Mouse (Mus musculus) hematopoietic stem cell, adult 5-6 weeks (primary cell): ENCODE results near the gene Maats1. TPM values are rescaled to one million over a fixed set of nuclear protein-coding genes. Genes with fewer than 3 reads are reported as not detected.

Experiments
- ATAC-seq, 2 experiments: fragments of 125-278 bp in 1 of 2; replicated peaks in 1 of 2; 2 replicates each; pipeline ENCODE4 v1.8.0; 2016 to 2017; ENCODE audit warnings: inconsistent platforms in 2 of 2, mild to moderate bottlenecking in 2 of 2, moderate number of reproducible peaks in 2 of 2, low read depth in 1 of 2, moderate TSS enrichment in 1 of 2; ENCODE audit not compliant: low FRiP score in 2 of 2, poor library complexity in 2 of 2, severe bottlenecking in 2 of 2, insufficient read depth in 1 of 2, low TSS enrichment in 1 of 2
- total RNA-seq: library from RNA; stranded (forward); fragments of 172-1452, 232-1000 nt; gene quantifications from 2 replicates; pipeline ENCODE4 v1.2.3, GENCODE M21; 2017

The Maats1 gene
- total RNA-seq, 1 experiment from 2014 or later = not detected

DNA sequence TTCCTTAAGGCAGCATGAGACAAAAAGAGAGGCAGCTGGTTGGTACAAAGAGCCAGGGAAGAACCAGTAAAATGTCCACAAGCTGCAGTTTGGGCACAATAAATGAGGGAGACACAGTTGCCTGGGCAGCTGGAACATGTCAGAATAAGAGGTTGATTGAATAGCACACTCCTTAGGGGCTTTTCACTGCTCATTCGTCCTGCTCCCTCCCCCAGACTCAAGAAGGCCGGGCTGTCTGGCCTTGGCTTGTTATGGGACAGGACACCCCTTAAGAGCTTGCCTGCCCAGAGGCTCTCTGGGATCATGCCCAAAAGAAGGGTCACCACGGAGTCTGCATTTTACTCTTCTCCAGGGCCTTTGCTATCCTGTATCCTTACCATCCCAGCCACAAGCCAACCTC, 58.6 kb downstream of the Maats1 start:
- ATAC-seq = no peak

DNA sequence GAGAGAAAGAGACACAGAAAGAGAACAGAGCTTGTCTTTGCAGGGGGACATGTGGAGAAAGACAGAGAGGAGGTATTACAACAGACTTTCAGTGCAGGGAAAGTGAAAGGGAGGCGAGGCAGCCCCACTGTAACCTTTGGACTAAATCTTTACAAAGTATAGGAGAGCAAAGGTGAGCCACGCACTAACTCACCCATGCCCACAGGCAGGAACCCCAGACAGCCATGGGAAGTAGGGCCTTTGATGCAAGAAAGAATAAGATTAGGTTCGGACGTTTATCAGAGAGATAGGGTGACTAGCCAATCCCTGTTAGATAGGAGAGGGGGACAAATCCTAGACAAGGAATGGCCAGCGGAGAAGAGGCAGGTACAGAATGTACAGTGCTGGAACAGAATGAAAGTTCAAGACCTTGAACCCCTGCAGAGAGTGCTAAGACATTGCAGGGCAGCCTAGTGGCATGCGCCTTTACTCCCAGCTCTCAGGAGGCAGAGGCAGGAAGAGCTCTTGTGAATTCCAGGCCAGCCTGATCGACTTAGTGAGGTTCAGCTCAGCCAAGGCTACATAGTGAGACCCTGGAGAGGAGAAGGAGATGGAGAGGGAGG, 59.3 kb downstream of the Maats1 start:
- no peak for ATAC-seq

DNA sequence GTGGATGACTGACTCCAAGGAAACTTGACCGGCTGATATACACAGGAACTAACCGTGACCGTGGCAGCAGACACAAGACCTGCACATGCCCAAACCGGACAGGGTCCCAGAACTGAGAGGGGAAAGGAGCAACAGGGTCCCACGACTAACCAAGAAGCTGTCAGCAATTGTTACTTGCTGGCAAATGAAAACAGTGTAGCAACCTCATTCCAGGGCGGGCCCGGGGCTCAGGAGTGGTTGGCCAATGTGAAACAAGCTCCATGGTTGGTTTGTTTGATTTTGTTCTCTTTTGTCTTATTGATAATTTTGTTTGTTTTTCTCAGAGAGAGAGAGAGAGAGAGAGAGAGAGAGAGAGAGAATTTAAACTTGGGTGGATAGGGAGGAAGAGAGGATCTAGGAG, 61.0 kb downstream of the Maats1 start:
- no peak for ATAC-seq

DNA sequence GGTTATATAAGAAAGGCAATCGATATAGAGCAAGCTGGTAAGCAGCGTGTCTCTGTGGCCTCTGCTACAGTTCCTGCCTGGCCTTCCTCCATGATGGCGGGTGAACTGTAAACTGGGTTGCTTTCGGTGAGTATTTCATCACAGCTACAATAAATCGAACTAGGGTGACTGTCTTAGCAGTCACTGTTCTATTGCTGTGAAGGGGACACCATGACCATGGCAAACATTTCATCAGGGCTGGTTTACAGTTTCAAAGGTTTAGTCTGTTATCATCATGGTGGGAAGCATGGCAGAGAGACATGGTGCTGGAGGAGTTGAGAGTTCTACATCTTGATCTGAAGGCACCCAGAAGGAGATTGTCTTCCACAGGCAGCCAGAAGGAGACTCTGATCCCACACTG, 62.1 kb downstream of the Maats1 start:
- no peak for ATAC-seq

DNA sequence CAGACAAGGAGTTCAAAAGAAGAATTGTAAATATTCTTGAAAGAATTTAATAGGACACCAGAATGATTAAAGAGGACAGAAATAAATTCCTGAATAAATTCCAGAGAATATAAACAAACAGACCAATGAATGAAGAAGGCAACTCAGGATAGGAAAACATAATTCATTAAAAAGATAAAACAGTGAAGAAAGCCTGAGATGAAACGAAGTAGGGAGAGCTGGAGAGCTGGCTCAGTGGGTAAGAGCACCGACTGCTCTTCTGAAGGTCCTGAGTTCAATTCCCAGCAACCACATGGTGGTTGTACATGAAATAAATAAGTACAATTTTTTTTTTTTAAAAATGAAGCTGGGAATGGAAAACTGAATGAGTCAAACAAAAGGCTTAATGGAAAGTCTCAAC, 67.2 kb downstream of the Maats1 start:
- ATAC-seq = no peak

DNA sequence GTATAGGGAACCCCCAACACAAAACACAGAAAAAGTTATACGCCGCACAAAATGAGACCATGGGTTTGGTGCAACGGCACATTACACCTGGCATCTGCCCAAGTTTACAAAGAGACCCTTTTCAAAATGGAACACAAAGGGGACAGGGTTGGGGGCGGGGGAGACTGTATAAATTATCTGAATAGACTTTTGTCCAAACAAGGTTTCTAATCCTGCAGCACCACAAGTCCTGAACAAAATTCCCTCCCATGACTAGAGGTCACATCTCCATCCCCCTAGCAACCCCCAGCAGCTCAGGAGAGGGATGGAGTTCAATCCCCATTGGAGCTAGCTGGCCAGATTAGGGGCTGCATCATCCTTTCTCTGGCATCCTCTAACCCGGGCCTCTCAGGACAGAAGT, 69.5 kb downstream of the Maats1 start:
- ATAC-seq = no peak

DNA sequence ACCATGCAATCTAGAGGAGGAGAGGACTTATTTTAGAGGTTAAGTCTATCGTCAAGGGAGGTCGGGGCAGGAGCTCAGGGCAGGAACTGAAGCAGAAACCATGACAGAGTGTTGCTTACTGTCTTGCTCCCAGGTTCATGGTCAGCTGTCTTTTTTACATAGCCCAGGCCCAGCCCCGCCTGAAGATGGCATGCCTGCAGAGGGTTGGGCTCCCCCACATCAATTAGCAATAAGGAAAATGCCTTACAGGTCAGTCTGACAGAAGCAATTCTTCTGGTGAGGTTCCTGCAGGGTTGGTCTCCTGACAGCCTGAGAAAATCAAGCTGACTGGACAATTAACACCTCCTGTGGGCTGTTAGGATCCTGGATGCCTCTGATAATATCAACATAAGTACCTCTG, 70.3 kb downstream of the Maats1 start:
- ATAC-seq = no peak

DNA sequence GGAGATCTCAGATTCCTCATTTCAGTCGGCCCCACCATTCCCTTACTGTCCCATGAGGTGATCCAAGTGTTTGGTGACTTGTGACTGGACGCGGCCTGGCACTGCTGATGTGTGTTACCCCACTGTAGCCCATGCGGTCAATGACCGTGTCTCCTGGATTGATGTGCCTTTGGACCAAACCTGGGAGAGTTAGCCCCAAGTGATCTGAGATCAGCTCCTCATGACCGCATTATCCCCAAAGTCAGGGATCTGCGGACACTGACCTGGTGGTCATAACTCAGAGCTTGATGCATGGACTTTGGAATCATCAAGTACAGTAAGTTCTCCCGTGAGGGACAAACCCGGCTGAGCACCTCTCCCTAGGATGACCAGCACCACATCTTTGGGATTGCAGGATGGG, 86.0 kb downstream of the Maats1 start:
- ATAC-seq = no peak

DNA sequence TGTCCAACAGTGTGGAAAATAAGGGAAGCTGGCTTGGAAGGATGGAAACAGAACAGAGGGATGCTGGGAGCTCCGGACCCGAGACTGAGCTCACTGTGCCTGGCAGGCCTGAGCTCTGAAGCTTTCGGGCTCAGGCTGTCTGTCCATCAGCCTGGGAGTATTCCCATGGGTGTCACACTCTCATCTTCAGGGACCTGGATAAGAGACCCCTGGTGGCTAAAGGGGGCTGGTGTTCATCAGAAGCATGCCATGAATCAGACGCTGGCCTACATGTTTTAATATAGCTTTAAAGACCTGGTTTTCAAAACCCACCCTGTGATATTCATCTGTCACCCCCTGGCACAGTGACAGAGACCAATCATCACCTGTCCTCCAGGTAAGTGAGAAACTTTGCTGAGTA, 86.8 kb downstream of the Maats1 start:
- ATAC-seq = no peak

DNA sequence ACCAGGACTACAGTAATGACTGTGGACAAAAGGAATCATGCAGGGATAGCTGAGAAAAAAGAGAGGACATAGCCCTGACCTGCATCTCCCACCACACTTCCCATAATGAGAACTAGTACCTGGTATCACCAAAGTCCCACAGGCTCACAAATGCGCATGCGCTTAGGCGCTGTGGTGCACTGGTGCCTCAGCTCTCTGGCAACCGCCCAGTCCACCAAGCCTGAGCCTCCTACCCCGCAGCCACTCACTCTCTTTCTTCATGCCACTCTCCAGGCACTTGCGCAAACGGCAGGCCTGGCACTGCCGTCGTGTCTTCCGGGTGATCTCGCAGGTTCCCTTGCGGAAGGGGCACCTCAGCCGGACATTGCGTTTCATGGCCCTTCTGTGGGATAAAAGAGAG, 87.9 kb downstream of the Maats1 start:
- no peak for ATAC-seq

DNA sequence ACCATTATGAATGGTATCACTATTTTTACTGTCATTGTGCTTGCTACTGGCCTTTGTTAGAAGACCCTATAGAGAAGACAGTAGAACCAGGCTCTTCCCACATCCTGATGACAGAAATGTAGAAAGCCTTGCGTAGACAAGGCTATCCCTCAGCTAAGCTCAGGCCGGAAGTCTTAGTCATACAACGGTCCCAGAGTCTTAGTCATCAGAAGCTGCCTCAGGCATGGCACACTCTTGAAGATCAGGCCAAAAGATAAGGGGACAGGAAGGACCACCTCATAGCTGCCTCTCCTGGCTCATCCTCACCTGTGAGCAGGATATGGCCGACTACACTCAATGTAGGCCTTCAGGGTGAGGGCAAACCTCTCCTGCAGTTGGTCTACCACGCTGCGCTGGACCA, 91.5 kb downstream of the Maats1 start:
- no peak for ATAC-seq

DNA sequence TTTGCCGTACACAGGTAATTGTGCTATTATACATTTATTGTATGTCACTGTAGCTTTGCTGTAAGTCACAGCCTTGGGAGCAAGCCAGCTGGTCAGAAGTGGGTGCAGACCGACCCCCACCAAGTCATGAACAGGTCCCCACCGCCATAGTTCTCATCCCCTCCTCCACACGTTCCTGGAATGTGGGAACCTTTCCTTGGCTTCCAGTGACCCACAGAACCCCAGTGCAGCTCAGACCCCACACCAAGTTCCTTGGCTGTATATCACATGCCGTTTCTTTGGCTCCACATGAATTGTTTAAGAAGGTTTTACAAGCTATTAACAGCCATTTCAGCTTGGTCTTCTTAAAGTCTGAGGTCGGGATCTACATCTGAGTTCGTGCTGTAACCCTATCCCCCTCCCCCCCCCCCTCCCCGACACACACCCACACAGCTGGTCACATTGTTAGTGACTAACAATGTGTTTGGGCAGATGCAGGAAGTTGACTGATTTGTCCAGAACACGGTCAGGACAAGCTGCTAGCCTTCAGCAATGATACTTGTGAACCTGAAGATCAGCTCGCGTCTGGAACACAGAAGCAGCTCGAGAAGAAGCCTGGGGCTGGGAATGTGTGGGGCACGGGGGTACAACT, 93.5 kb downstream of the Maats1 start:
- ATAC-seq = no peak

Other genes starting within 250 kb of the Maats1 start
- gene Nr1i2, start 47.3 kb downstream of the Maats1 start, total RNA-seq = not detected in 2 replicates
- 191 and 294 TPM in 2 replicates for gene Cox17, start 4.8 kb upstream of the Maats1 start, total RNA-seq
- not detected in 2 replicates for gene Gm21987, start 4.9 kb upstream of the Maats1 start, total RNA-seq
- gene Popdc2, start 20.1 kb upstream of the Maats1 start, total RNA-seq = 1.1 TPM in 1 of 2 replicates, not detected in the other
- gene Pla1a, start 91.0 kb upstream of the Maats1 start, total RNA-seq = not detected in 2 replicates
- 11.1 and 23.8 TPM in 2 replicates for gene Adprh, start 110.6 kb upstream of the Maats1 start, total RNA-seq
- 0.38 TPM in 1 of 2 replicates, not detected in the other for gene Cd80, start 113.4 kb upstream of the Maats1 start, total RNA-seq
- 35.4 and 35.7 TPM in 2 replicates for gene Timmdc1, start 180.5 kb upstream of the Maats1 start, total RNA-seq
- 17.8 and 19.9 TPM in 2 replicates for gene Poglut1, start 208.1 kb upstream of the Maats1 start, total RNA-seq
- 44.7 and 76.6 TPM in 2 replicates for gene Tmem39a, start 216.6 kb upstream of the Maats1 start, total RNA-seq